Mouse (Mus musculus): ENCODE data around the gene Cdca8.

DNA sequence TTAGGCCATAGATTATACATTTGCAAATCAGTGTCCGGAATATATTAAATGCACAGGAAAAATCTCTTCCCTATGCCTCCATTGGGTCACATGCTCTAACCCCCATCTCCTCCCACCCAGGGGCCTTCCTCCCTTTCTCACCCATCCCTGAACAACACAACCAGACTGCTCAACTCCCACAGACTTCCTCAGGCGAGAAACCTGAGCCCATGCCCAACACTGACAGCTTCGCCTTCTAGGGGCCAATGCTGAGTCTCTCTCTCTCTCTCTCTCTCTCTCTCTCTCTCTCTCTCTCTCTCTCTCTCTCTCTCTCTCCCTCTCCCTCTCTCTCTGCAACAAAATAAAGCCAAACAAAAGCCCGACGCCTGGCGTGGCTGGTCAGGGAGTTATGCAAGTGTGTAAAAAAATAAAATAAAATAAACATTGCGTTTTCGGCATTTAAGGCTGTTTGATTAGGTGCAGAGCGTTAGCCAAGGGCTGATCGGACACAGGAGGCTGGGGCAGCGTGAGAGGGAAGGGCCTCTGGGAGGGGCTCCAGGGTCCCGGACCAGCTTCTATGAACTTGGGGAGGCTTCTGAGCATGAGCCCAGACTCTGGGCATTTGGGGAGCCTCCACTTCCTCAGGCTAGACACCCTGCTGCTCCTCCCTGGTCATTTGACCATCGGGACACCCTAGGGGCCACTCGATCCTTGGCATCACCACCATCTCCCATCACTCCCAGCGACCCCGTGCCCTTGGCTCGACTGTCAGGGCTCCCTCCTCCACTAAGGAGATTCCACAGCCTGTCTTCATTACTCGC is 46.0 kb upstream of the Cdca8 start:
- no peak for TF ChIP-seq CTCF (IDR thresholded peaks at IDR 0.05; ENCODE audit: low read depth)
- no peak for TF ChIP-seq EP300 (optimal IDR thresholded peaks at IDR 0.05)

All from stomach, postnatal 0 days (tissue).